Mouse (Mus musculus) ES-Bruce4 (cell line): ENCODE results near the gene Rasgef1b. TPM values are rescaled to one million over a fixed set of nuclear protein-coding genes. Genes with fewer than 3 reads are reported as not detected.

Source experiments
- H3K27ac ChIP-seq: 2 replicates; pipeline ENCODE4 v1.5.1; 2012; ENCODE audit warnings: low read length, inconsistent platforms; ENCODE audit not compliant: insufficient read depth
- H3K27me3 ChIP-seq: 2 replicates; pipeline ENCODE4 v1.6.1; 2012; ENCODE audit warnings: mild to moderate bottlenecking, low read length, inconsistent platforms; ENCODE audit not compliant: control insufficient read depth, poor library complexity, insufficient read depth, severe bottlenecking
- H3K36me3 ChIP-seq: 2 replicates; pipeline ENCODE4 v1.6.1; 2012; ENCODE audit warnings: inconsistent platforms, mild to moderate bottlenecking, low read length, moderate library complexity; ENCODE audit not compliant: control insufficient read depth, poor library complexity, insufficient read depth, severe bottlenecking
- H3K4me1 ChIP-seq: one replicate; pipeline ENCODE4 v1.8.1; 2011; ENCODE audit warnings: low read length; ENCODE audit not compliant: control insufficient read depth, insufficient read depth
- H3K4me3 ChIP-seq: 2 replicates; pipeline ENCODE4 v1.5.1; 2011; ENCODE audit warnings: low read depth, mild to moderate bottlenecking, low read length
- H3K9ac ChIP-seq: 2 replicates; pipeline ENCODE4 v1.6.1; 2012; ENCODE audit warnings: low read depth, mild to moderate bottlenecking, inconsistent platforms; ENCODE audit not compliant: poor library complexity, severe bottlenecking
- H3K9me3 ChIP-seq: replicated peaks from 2 replicates; pipeline ENCODE4 v1.6.1; 2012; ENCODE audit warnings: mild to moderate bottlenecking, low read length, inconsistent platforms; ENCODE audit not compliant: control insufficient read depth, poor library complexity, insufficient read depth, severe bottlenecking
- CTCF ChIP-seq: IDR thresholded peaks from one replicate; pipeline ENCODE4 v1.8.1; 2011; ENCODE audit warnings: low read depth, low read length
- EP300 ChIP-seq: IDR thresholded peaks from 2 replicates; pipeline ENCODE4 v1.6.1; 2011; ENCODE audit warnings: low read depth, low read length; ENCODE audit not compliant: insufficient read depth
- POLR2A ChIP-seq: IDR thresholded peaks from one replicate; pipeline ENCODE4 v1.8.1; 2011; ENCODE audit warnings: low read length; ENCODE audit not compliant: insufficient read depth
- polyA plus RNA-seq: library from polyadenylated mRNA; stranded (reverse); fragments of >200 nt; gene quantifications from 2 replicates; pipeline ENCODE4 v1.2.4, GENCODE M21; 2011; ENCODE audit warnings: low read depth; ENCODE audit not compliant: missing spikeins, insufficient read depth, insufficient read length

Gene Rasgef1b
- polyA plus RNA-seq, 1 experiment, result 1.9 TPM

DNA sequence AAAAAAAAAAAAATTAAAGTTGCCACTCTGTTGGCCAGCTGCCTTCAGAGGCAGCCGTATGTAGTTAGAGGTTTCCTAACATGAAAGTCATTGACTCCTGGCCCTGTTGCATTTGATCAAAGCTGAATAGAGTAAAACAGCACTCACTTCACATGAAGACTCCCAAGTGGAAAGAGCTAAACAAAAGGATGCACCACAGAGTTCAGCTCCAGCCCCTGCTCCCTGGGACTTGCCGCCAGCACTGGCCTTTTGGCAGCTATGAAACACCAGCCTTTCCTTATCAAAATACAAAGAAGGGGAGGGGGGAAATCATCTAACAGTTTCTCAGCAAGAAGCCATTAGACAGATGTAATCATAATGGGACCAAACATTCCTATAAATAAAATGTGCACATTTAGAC lies 8.3 kb downstream of the Rasgef1b start:
- no peaks in the 10 kb centered on the region for H3K27me3 ChIP-seq
- H3K9me3 ChIP-seq, result no peaks in the 10 kb centered on the region
- no peak overlapping the region for H3K27ac ChIP-seq
- no peak overlapping the region for H3K4me3 ChIP-seq
- no peaks in the 10 kb centered on the region for H3K36me3 ChIP-seq
- no peak overlapping the region for H3K9ac ChIP-seq
- TF ChIP-seq EP300 (no peak), CTCF (no peak), POLR2A (no peak)
- no peaks in the 10 kb centered on the region for H3K4me1 ChIP-seq

DNA sequence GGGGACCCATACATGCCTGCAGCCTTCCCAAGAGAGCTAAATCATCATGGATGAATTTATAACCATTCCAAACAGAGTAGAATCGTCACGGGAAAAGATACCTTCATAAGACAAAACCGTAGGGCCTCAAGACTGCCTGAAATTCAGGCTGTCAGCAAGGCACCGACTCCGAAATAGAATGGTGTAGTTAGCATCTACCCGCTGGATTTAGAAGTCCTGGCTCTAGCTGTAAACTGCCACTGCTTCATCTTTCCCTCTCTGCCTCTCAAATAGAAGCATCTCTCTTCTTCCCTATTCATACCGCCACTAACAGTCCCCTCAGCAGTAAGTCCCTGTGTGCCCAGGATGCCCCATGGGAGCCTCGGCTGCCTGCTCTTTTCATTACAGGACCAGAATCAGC lies 10.9 kb downstream of the Rasgef1b start:
- Histone ChIP-seq H3K27me3 (no peaks in the 10 kb centered on the region; the same call in 1 of the 2 replicates), H3K9ac (no peak overlapping the region), H3K4me3 (no peak overlapping the region), H3K27ac (no peak overlapping the region), H3K36me3 (no peaks in the 10 kb centered on the region), H3K9me3 (no peaks in the 10 kb centered on the region), H3K4me1 (no peaks in the 10 kb centered on the region)
- TF ChIP-seq POLR2A (no peak), EP300 (no peak), CTCF (no peak)

DNA sequence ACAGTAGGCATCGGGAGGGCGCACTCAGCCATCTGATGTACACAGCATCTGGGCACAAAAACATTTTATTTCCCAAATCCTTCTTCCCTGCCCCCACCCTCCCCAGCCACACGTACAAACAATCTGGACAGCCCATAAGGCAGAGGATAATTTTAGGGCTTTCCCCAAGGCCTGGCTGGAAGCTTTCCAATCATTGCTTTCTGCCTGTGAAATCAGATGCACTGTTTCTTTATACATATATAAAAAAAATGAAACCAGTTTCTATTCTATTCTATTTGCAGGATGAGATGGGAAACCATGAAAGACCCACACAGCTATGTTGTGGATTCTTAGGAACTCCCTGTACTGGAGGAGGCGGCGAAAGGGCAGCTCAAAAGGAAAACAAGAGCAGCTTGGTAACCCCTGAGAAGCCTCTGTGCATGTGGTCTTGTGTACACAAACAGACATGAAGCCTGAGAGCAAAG lies 13.6 kb downstream of the Rasgef1b start:
- no peak overlapping the region for H3K27ac ChIP-seq
- no peaks in the 10 kb centered on the region for H3K36me3 ChIP-seq
- no peak for TF ChIP-seq POLR2A
- TF ChIP-seq CTCF, result no peak
- no peak for TF ChIP-seq EP300
- H3K4me3 ChIP-seq, result no peak overlapping the region
- no peaks in the 10 kb centered on the region for H3K4me1 ChIP-seq
- no peak overlapping the region for H3K9ac ChIP-seq
- no peaks in the 10 kb centered on the region; the same call in 1 of the 2 replicates for H3K27me3 ChIP-seq
- H3K9me3 ChIP-seq, result no peaks in the 10 kb centered on the region

DNA sequence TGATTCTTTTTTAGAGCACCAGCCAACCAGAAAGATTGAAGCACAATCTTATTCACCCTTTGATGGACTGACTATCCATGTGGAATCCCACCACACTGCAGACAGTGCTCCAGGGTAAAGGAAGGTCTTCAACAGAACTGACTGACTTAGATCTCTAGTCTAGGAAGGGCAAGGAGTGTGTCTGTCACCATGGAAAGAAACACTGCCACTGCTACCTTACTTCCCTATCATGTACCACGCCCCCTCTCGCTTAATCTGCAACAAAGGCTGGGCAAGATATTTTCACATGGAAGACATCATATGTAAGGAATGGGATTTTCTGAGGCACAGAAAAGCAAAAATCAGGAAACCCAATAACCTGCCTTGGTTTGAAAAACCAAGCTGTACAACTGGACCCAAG lies 16.9 kb downstream of the Rasgef1b start:
- Histone ChIP-seq H3K36me3 (no peaks in the 10 kb centered on the region), H3K27me3 (no peaks in the 10 kb centered on the region; the same call in 1 of the 2 replicates), H3K27ac (no peak overlapping the region), H3K9ac (no peak overlapping the region), H3K4me1 (no peaks in the 10 kb centered on the region), H3K9me3 (no peaks in the 10 kb centered on the region), H3K4me3 (no peak overlapping the region)
- TF ChIP-seq EP300, result no peak
- no peak for TF ChIP-seq POLR2A
- TF ChIP-seq CTCF, result no peak

DNA sequence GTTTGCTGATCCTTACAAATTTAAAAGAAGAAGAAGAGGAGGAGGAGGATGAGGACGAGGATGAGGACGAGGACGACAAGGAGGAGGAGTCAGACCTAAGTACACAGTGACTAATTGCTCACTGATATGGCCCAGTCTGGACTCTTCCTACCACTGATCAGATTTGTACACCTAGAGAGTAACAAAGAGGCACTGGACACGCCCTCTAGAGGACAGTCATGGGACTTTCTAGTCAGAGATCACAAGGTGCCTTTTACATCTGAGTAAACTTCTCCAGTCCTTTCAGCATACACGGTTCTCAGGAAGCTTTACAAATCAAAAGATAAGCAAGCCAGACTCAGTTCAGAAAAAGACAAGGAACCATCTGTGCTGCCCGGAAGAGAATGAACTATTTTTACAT lies 20.2 kb downstream of the Rasgef1b start:
- Histone ChIP-seq H3K4me3 (no peak overlapping the region), H3K36me3 (no peaks in the 10 kb centered on the region), H3K9ac (no peak overlapping the region), H3K4me1 (no peaks in the 10 kb centered on the region), H3K9me3 (no peaks in the 10 kb centered on the region), H3K27me3 (no peaks in the 10 kb centered on the region), H3K27ac (no peak overlapping the region)
- TF ChIP-seq CTCF (peak; percentile 13), POLR2A (no peak)

DNA sequence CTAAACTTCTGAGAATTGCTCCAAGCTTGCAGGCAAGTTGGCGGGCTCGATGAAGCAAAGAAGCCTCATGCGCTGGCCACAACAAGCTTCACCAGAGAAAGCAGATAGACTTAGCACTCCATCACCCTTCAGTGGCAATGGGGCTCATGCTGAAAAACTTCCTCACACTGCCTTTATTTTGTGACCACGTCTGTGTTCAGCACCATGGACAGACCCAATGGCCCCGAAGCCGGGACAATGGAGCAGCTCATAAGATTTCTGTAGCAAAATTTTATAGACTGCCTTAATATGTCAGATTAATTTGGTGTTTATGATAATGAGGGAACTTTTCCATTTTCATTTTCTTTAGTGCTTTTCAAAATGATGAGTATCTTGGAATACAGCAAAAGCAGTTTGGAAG lies 21.6 kb downstream of the Rasgef1b start:
- no peak overlapping the region for H3K9ac ChIP-seq
- H3K9me3 ChIP-seq, result no peaks in the 10 kb centered on the region
- H3K27ac ChIP-seq, result no peak overlapping the region
- H3K4me3 ChIP-seq, result no peak overlapping the region
- no peaks in the 10 kb centered on the region for H3K27me3 ChIP-seq
- H3K36me3 ChIP-seq, result no peaks in the 10 kb centered on the region
- TF ChIP-seq EP300, result no peak
- TF ChIP-seq CTCF, result no peak
- TF ChIP-seq POLR2A, result no peak
- no peaks in the 10 kb centered on the region for H3K4me1 ChIP-seq
